8 mouse cellular contexts compared by ENCODE assay signal in the genomic region with DNA sequence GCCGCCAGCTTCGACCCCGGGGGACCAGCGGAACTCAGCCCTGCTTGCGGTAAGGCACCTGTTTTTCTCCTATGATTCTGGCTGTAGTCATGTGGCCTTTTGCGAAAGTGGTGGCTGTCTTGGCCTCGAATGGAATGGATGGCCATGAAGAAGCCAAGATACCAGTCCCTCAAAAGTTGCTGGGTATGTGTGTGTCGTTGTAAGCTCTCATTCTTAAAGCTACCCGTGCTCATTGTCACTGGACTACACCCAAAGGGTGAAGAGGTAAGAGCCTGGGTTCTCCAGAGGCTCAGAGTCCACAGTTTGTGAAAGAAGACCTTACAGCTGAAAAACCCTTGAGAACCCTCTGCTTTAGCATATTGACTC. TPM values are rescaled to one million over a fixed set of nuclear protein-coding genes. Genes with fewer than 3 reads are reported as not detected.
DNase-seq lines count a peak whose midpoint lies in the region; ATAC-seq and TF ChIP-seq lines count a peak whose summit lies in the region.

No protein-coding gene starts in this region.

- DNase-seq in lung, embryonic 14.5 days: no peak
- no peak for DNase-seq in lung, adult 18-20 months
- no peak for DNase-seq in limb, embryonic 10.5 days (ENCODE audit: low spot score)
- no peak for DNase-seq in thymus, postnatal 0 days (ENCODE audit: low spot score)
- DNase-seq in left cerebral cortex, postnatal 25 days (ENCODE audit: low spot score in 2 of 2): no peak
- DNase-seq in frontal cortex, postnatal 25 days (ENCODE audit: low spot score in 2 of 2): no peak

- ATAC-seq in lung, embryonic 14.5 days (ENCODE audit: insufficient read depth): no peak
- ATAC-seq in embryonic facial prominence, embryonic 15.5 days (ENCODE audit: insufficient number of reproducible peaks, low FRiP score, low TSS enrichment, low read depth): no peak
- ATAC-seq in neural tube, embryonic 14.5 days (ENCODE audit: low read depth): no peak

- 11% methylated on average over 9 of the region's 9 CpGs for WGBS in lung, embryonic 14.5 days
- WGBS in embryonic facial prominence, embryonic 15.5 days: 25% methylated on average over 9 of the region's 9 CpGs
- 30% methylated on average over 9 of the region's 9 CpGs for WGBS in limb, embryonic 10.5 days
- 25% methylated on average over 9 of the region's 9 CpGs for WGBS in neural tube, embryonic 14.5 days

- peaks cover 37% of the 10 kb centered on the region for H3K4me1 ChIP-seq in lung, embryonic 14.5 days (ENCODE audit: insufficient read depth)
- H3K4me1 ChIP-seq in embryonic facial prominence, embryonic 15.5 days: peaks cover 50% of the 10 kb centered on the region
- H3K4me1 ChIP-seq in limb, embryonic 10.5 days: peaks cover 59% of the 10 kb centered on the region
- peaks cover 32% of the 10 kb centered on the region for H3K4me1 ChIP-seq in neural tube, embryonic 14.5 days (ENCODE audit: control insufficient read depth, insufficient read depth, low read length)

- H3K36me3 ChIP-seq in lung, embryonic 14.5 days (ENCODE audit: insufficient read depth): no peaks in the 10 kb centered on the region
- H3K36me3 ChIP-seq in embryonic facial prominence, embryonic 15.5 days: no peaks in the 10 kb centered on the region
- H3K36me3 ChIP-seq in limb, embryonic 10.5 days: no peaks in the 10 kb centered on the region
- H3K36me3 ChIP-seq in neural tube, embryonic 14.5 days (ENCODE audit: control insufficient read depth, insufficient read depth, low read length): no peaks in the 10 kb centered on the region

- H3K27me3 ChIP-seq in lung, embryonic 14.5 days (ENCODE audit: insufficient read depth, low read length): no peaks in the 10 kb centered on the region
- no peaks in the 10 kb centered on the region for H3K27me3 ChIP-seq in embryonic facial prominence, embryonic 15.5 days
- 0 out of 2 replicates have a peak, but pooled peaks cover 4% of the 10 kb centered on the region for H3K27me3 ChIP-seq in limb, embryonic 10.5 days (ENCODE audit: low read depth, poor library complexity, severe bottlenecking)
- no peaks in the 10 kb centered on the region for H3K27me3 ChIP-seq in neural tube, embryonic 14.5 days (ENCODE audit: control insufficient read depth, insufficient read depth, low read length)

- peak overlapping the region; percentile 98 for H3K4me2 ChIP-seq in lung, embryonic 14.5 days
- peak overlapping the region; percentile 89 for H3K4me2 ChIP-seq in embryonic facial prominence, embryonic 15.5 days (replicated peaks)
- peak overlapping the region; percentile 93 for H3K4me2 ChIP-seq in neural tube, embryonic 14.5 days (ENCODE audit: low read depth, low read length)

- peak overlapping the region; percentile 66 for H3K4me3 ChIP-seq in lung, embryonic 14.5 days (ENCODE audit: low read depth, low read length)
- H3K4me3 ChIP-seq in embryonic facial prominence, embryonic 15.5 days (replicated peaks): peak overlapping the region; percentile 55
- H3K4me3 ChIP-seq in limb, embryonic 10.5 days: peak overlapping the region; percentile 65
- H3K4me3 ChIP-seq in neural tube, embryonic 14.5 days (ENCODE audit: low read depth, low read length): peak overlapping the region; percentile 62

- H3K9ac ChIP-seq in lung, embryonic 14.5 days: peak overlapping the region; percentile 77; the same call in 1 of the 2 replicates
- H3K9ac ChIP-seq in embryonic facial prominence, embryonic 15.5 days: peak overlapping the region; percentile 35
- peak overlapping the region; percentile 74 for H3K9ac ChIP-seq in neural tube, embryonic 14.5 days (replicated peaks; ENCODE audit: low read depth, low read length)

- 0 out of 2 replicates have a peak overlapping the region, but pooled peaks have one; percentile 54 for H3K27ac ChIP-seq in lung, embryonic 14.5 days (ENCODE audit: low read depth)
- H3K27ac ChIP-seq in embryonic facial prominence, embryonic 15.5 days (replicated peaks): peak overlapping the region; percentile 68
- peak overlapping the region; percentile 89 for H3K27ac ChIP-seq in limb, embryonic 10.5 days
- peak overlapping the region; percentile 73 for H3K27ac ChIP-seq in neural tube, embryonic 14.5 days (ENCODE audit: low read depth, low read length)

- H3K9me3 ChIP-seq in lung, embryonic 14.5 days (ENCODE audit: low read depth, low read length): no peaks in the 10 kb centered on the region
- no peaks in the 10 kb centered on the region for H3K9me3 ChIP-seq in embryonic facial prominence, embryonic 15.5 days (replicated peaks)
- no peaks in the 10 kb centered on the region for H3K9me3 ChIP-seq in limb, embryonic 10.5 days (replicated peaks)
- no peaks in the 10 kb centered on the region for H3K9me3 ChIP-seq in neural tube, embryonic 14.5 days (ENCODE audit: control insufficient read depth, low read length)

- no peak for TF ChIP-seq CTCF in lung, embryonic 14.5 days (IDR thresholded peaks at IDR 0.05; ENCODE audit: low read depth)

- intact Hi-C loops in left cerebral cortex, postnatal 25 days (cut with DNase I): loop anchor here (5.0 kb wide), 1 partner anchor 419 kb away; no protein-coding TSS in a partner anchor

RNA-seq across cellular contexts. Expression of gene Maml2, which starts 0.7 kb away (rescaled TPM):
- 12.3 and 12.8 TPM in 2 replicates for polyA plus RNA-seq in lung, embryonic 14.5 days (2014; fragmentation: Nextera tagmentation; extraction: Ambion mirVana)
- polyA plus RNA-seq in embryonic facial prominence, embryonic 15.5 days (2015; fragmentation: Nextera tagmentation; extraction: Ambion mirVana): 11.7 and 12.5 TPM in 2 replicates
- polyA plus RNA-seq in limb, embryonic 10.5 days (2016; fragmentation: Nextera tagmentation; extraction: Ambion mirVana): 4.5 and 8.0 TPM in 2 replicates
- polyA plus RNA-seq in neural tube, embryonic 14.5 days (2014; fragmentation: Nextera tagmentation; extraction: Ambion mirVana): 12.7 and 13.2 TPM in 2 replicates
- polyA plus RNA-seq in thymus, postnatal 0 days (2015; fragmentation: Nextera tagmentation; extraction: Ambion mirVana): 6.4 and 7.8 TPM in 2 replicates
- total RNA-seq in left cerebral cortex, postnatal 25 days (2021): 1 to 10 TPM; 5.5 to 6.2 TPM

RNA-seq across cellular contexts. Expression of gene Ccdc82, which starts 51.7 kb away (rescaled TPM):
- 14.4 and 14.7 TPM in 2 replicates for polyA plus RNA-seq in lung, embryonic 14.5 days (2014; fragmentation: Nextera tagmentation; extraction: Ambion mirVana)
- polyA plus RNA-seq in embryonic facial prominence, embryonic 15.5 days (2015; fragmentation: Nextera tagmentation; extraction: Ambion mirVana): 7.1 and 8.3 TPM in 2 replicates
- 3.9 and 4.4 TPM in 2 replicates for polyA plus RNA-seq in limb, embryonic 10.5 days (2016; fragmentation: Nextera tagmentation; extraction: Ambion mirVana)
- 20.8 and 21.9 TPM in 2 replicates for polyA plus RNA-seq in neural tube, embryonic 14.5 days (2014; fragmentation: Nextera tagmentation; extraction: Ambion mirVana)
- polyA plus RNA-seq in thymus, postnatal 0 days (2015; fragmentation: Nextera tagmentation; extraction: Ambion mirVana): 12.7 and 13.4 TPM in 2 replicates
- 10 to 100 TPM; 13.2 to 13.3 TPM for total RNA-seq in left cerebral cortex, postnatal 25 days (2021)

RNA-seq across cellular contexts. Expression of gene Jrkl, which starts 52.9 kb away (rescaled TPM):
- 8.0 and 9.3 TPM in 2 replicates for polyA plus RNA-seq in lung, embryonic 14.5 days (2014; fragmentation: Nextera tagmentation; extraction: Ambion mirVana)
- 9.4 and 9.6 TPM in 2 replicates for polyA plus RNA-seq in embryonic facial prominence, embryonic 15.5 days (2015; fragmentation: Nextera tagmentation; extraction: Ambion mirVana)
- 6.3 and 7.2 TPM in 2 replicates for polyA plus RNA-seq in limb, embryonic 10.5 days (2016; fragmentation: Nextera tagmentation; extraction: Ambion mirVana)
- 9.1 and 11.7 TPM in 2 replicates for polyA plus RNA-seq in neural tube, embryonic 14.5 days (2014; fragmentation: Nextera tagmentation; extraction: Ambion mirVana)
- polyA plus RNA-seq in thymus, postnatal 0 days (2015; fragmentation: Nextera tagmentation; extraction: Ambion mirVana): 7.8 and 9.4 TPM in 2 replicates
- 1 to 10 TPM; 9.3 to 9.6 TPM for total RNA-seq in left cerebral cortex, postnatal 25 days (2021)
